Mouse (Mus musculus) megakaryocyte, embryonic 14.5 days (primary cell): Measurements from ENCODE around the gene Gm11757. TPM values are rescaled to one million over a fixed set of nuclear protein-coding genes. Genes with fewer than 3 reads are reported as not detected.
"Not testable (repeated sequence)": the region's sequence is repeated elsewhere in the genome, so short reads cannot be mapped to it uniquely, and the experiment has no call there.

Experiments used
- H3K27me3 ChIP-seq: replicated peaks from 2 replicates; pipeline ENCODE3; 2012; ENCODE audit warnings: inconsistent platforms
- H3K36me3 ChIP-seq: replicated peaks from 2 replicates; pipeline ENCODE3; 2012; ENCODE audit warnings: low read length, inconsistent platforms, mixed read lengths
- H3K4me1 ChIP-seq: 2 replicates; pipeline ENCODE4 v1.6.1; 2012; ENCODE audit warnings: inconsistent platforms
- H3K4me3 ChIP-seq: replicated peaks from 2 replicates; pipeline ENCODE3; 2012; ENCODE audit warnings: moderate library complexity, mild to moderate bottlenecking, inconsistent platforms
- H3K9me3 ChIP-seq: 2 replicates; pipeline ENCODE4 v1.6.1; 2012; ENCODE audit warnings: inconsistent platforms
- polyA plus RNA-seq: library from polyadenylated mRNA; stranded (reverse); fragments of >175 nt; gene quantifications from 2 replicates; pipeline ENCODE4 v1.2.3, GENCODE M21; 2012; ENCODE audit warnings: low replicate concordance; ENCODE audit not compliant: insufficient read depth

Gm11757 gene
- not detected in 2 replicates for polyA plus RNA-seq

DNA sequence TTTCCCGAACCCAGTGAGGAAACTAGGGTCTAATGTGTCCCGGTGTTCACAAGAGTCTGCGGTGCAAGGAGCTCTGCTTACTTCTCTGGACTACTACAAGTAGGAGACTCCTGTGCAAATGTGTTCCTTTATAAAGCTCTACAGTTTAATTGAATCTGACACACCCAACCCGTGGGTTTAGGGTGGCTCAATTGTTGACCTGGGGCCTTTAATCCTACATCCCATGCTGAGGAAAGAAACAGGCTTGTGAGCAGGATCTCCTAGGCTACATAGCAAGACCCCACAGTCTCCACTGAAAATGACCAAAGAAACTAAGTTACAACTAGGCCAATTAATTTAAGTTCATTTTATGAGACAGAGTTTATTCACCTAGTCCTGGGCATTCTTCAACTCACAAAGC lies at the start of gene Gm11757:
TSS of gene Gm11757 (minus strand) at position 101 of the 400 bp plus-strand sequence.
- not testable (repeated sequence) for H3K4me3 ChIP-seq, H3K27me3 ChIP-seq, H3K4me1 ChIP-seq, H3K9me3 ChIP-seq, H3K36me3 ChIP-seq

DNA sequence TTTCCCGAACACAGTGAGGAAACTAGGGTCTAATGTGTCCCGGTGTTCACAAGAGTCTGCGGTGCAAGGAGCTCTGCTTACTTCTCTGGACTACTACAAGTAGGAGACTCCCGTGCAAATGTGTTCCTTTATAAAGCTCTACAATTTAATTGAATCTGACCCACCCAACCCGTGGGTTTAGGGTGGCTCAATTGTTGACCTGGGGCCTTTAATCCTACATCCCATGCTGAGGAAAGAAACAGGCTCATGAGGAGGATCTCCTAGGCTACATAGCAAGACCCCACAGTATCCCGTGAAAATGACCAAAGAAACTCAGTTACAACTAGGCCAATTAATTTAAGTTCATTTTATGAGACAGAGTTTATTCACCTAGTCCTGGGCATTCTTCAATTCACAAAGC lies 29.7 kb upstream of the Gm11757 start, which contains the start of gene Gm11756:
TSS of gene Gm11756 (minus strand) at position 101 of the 400 bp plus-strand sequence.
- H3K9me3 ChIP-seq, H3K27me3 ChIP-seq, H3K4me1 ChIP-seq, H3K4me3 ChIP-seq, H3K36me3 ChIP-seq: not testable (repeated sequence)

GRCm38 (mm10) chr4:73905853-73906252 lies 14.9 kb upstream of the Gm11757 start, which contains the start of gene Gm13871:
TSS of gene Gm13871 (minus strand) at chr4:73905953.
- not testable (repeated sequence) for H3K27me3 ChIP-seq, H3K4me1 ChIP-seq, H3K9me3 ChIP-seq, H3K36me3 ChIP-seq, H3K4me3 ChIP-seq

DNA sequence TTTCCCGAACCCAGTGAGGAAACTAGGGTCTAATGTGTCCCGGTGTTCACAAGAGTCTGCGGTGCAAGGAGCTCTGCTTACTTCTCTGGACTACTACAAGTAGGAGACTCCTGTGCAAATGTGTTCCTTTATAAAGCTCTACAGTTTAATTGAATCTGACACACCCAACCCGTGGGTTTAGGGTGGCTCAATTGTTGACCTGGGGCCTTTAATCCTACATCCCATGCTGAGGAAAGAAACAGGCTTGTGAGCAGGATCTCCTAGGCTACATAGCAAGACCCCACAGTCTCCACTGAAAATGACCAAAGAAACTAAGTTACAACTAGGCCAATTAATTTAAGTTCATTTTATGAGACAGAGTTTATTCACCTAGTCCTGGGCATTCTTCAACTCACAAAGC lies 14.7 kb downstream of the Gm11757 start, which contains the start of gene Gm11758:
TSS of gene Gm11758 (minus strand) at position 101 of the 400 bp plus-strand sequence.
- H3K4me3 ChIP-seq, H3K9me3 ChIP-seq, H3K36me3 ChIP-seq, H3K4me1 ChIP-seq, H3K27me3 ChIP-seq: not testable (repeated sequence)

Other genes starting within 250 kb of the Gm11757 start
- gene Gm11239, start 222.8 kb downstream of the Gm11757 start, polyA plus RNA-seq: 0.87 TPM in 1 of 2 replicates, not detected in the other
- not detected in 2 replicates for gene Gm428, start 207.6 kb downstream of the Gm11757 start, polyA plus RNA-seq
- gene Rasef, start 100.1 kb downstream of the Gm11757 start, polyA plus RNA-seq: not detected in 2 replicates
- not detected in 2 replicates for gene Gm11758, start 14.8 kb downstream of the Gm11757 start, polyA plus RNA-seq
- not detected in 2 replicates for gene Gm13871, start 14.8 kb upstream of the Gm11757 start, polyA plus RNA-seq
- gene Gm11756, start 29.6 kb upstream of the Gm11757 start, polyA plus RNA-seq: not detected in 2 replicates
- not detected in 2 replicates for gene 2310002L09Rik, start 59.7 kb upstream of the Gm11757 start, polyA plus RNA-seq
- not detected in 2 replicates for gene Frmd3, start 122.3 kb upstream of the Gm11757 start, polyA plus RNA-seq